Mouse (Mus musculus) adrenal gland, adult 2 months (tissue): ENCODE measurements at regions not wholly inside any gene's neighbourhood (a gene's known extent, or its start where the extent isn't known, plus 50 kb on each side); places are given as distances from the start of the nearest gene placed in this dataset.

Experiments used
- DNase-seq: peaks from one replicate; pipeline ENCODE4 v3.0.0; 2021

DNA sequence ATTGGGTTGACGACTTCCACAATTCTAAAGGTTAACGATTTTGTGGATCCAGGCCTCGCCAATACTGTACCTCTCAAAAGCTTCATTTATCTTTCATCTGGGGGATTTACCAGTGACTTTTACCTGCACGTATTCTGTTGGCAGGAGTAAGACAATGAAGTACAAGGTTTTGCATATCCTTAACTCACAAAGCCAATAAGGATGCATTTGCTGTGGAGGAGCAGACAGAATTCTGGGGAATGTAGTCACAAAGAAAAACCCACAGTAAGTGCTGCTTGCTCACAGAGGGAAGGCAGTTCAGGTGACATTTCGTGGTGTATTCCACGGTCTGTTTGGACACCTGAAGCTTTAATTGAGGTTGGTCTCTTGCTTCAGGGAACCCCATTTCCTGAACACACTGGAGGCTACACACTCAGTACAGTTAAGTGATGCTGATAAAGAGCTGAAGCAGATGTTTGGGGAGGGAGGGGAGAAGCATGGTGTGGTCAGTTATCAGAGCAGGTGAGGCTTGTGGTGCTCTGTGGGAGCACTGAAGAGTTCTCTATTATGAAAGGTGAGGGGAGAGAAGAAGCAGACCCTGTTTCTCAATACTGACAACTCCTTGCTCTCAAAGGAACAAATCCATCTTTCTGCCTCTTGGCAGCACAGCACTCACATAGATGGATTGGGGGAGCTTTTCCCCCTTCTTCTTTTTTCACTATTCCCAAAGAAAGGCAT, 358.1 kb downstream of the Sorl1 start:
- no peak for DNase-seq

DNA sequence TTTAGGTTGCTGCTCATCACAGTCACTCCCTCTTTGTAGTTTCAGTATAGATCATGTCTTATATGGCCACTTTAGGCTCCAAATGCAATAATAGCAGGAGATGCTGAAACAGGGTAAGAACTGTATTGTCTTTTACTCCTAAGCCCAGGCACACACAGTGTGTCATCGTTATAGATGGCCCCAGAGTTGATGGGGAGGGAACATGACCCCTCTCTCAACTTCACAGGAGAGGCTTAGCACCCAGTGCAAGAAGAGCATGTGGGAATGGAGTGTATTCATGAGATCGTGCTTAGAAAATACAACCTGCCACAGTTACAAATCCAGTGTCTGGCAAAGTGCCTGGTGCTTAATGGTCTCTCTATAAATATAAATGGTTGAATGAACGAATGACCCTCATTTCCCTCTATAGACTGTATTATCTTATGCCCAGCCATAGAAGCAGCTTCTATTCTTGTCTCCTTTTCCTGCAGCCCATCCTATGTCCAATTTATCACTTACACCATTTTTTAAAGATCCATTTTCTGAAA, 363.0 kb downstream of the Sorl1 start:
- DNase-seq = no peak

DNA sequence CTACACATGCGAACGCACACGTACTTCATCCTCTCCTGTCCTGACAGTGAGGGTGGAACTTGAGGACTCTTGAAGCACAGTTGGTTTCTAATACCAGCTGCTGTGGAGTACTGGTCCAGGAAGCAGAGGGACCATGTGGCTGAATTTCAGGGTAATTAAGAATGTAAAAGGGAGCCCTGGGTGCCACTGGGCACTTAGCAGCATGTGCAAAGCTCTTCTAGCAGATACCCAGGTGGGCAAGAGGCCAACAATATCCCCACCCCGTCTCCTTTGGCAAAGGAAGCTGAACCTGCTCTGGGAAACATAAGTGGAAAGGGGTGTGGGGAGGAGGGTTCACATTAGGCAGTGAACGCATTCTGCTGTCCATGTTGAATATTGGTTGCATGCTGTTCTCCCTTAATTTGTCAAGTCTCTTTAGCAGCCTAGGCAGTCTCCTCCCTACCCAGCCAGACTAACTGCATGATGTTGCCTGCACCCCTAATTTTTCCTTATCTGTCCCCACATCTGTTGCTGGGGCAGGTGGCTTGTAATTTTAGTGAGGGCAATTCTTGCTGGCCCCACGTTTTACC, 369.6 kb downstream of the Sorl1 start:
- no peak for DNase-seq

DNA sequence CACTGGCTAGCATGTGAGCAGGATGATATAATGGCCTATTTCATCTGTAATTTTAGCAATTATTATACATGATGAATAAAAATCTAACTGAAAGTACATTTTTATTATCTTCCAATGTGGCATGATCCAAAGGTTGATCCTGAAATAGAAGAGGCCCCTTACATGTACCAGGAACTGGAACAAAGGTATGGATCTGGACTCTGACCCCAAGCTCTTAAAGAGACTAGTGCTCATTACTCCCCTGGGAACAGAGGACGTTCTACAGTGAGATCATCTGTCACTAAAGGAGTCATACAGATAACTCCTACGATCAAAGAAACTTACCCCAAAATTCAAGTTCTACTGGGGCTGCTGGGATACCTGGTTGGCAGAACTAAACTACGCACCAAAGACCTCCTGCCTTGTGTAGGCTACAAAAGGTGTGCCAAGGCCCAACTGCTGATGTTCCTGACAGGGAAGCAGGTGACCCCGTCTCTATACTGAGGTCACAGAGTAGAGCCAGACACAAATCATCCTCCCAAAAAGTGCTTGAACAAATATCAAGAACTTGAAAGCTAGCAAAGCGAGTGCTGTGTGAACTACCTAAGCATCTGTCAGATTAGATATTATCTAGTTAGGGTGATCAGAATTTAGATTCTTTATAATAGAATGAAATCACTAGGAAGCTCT, 378.0 kb downstream of the Sorl1 start:
- no peak for DNase-seq

DNA sequence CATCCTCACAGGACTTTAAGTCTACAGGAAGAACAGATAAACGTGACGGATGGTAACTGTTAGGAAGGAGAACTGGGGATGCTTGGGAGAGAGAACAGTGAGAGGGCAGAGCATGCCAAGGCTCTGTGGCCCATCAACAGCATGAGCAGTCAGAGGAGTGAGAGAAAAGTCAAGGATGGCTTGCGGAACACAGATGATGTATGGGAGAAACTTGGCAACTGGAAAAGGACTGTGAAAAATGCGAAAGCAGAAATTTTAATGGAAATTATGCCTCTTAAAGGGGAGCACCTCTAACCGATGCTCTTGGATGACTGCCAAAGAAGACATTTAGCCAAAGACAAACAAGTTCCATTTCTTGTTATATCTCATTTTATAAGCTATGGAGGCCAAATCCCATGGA, 382.6 kb downstream of the Sorl1 start:
- peak; percentile 68 for DNase-seq

DNA sequence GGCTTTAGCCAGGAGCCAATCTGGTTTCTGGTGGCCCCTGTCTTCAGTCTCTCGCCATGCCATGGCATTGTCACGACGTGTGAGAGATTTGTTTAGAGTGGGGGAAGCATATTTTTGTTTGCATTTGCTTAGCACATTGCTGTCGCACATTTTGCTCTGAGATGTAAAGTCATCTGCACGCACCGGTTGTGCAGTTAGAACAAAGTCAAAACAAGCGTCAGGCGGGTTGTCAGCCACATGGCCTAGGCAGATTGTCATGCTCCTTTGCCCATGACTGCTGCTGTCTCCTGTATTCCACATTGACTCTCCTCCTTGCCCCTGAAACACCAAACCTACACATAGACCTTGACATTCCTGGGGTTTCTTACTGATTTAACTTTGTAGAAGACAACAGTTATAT, 383.6 kb downstream of the Sorl1 start:
- no peak for DNase-seq

DNA sequence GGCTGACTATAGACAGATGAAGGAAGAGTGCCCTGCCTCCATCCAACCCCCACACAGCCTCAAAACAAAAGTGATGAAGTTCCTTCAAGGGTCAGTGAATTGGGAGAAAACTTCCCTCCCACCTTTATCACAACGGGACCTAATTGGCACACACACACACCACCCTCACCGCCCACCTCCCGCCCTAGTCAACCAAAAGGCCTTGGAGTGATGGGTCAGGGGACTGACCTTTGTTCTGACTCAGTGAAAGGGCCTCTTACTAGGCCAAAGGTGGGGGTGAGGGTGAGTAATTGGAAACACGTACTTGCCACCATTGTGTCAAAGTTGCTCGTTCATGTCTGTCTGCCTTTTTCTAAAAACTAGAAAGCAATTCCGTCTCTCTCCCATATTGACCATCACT, 386.4 kb downstream of the Sorl1 start:
- DNase-seq = peak; percentile 50

DNA sequence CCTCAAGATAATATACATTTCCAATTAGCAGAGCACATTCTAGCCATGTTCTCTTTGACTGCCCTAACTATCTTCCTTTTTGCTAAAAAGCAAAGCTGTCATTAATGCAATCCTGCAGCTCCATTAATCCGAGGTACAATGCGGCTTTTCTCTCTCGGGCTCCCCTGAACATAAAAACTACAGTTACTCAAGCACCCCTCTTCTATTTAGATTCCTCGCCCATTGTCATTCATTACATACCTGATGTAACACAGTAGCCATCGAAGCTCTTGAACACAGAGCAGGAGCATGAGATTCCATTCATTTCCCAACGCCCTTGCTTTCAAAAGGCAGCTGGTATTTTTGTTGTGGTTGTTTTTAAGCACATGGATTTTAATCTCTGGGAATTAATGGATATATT, 387.2 kb downstream of the Sorl1 start:
- DNase-seq = no peak

DNA sequence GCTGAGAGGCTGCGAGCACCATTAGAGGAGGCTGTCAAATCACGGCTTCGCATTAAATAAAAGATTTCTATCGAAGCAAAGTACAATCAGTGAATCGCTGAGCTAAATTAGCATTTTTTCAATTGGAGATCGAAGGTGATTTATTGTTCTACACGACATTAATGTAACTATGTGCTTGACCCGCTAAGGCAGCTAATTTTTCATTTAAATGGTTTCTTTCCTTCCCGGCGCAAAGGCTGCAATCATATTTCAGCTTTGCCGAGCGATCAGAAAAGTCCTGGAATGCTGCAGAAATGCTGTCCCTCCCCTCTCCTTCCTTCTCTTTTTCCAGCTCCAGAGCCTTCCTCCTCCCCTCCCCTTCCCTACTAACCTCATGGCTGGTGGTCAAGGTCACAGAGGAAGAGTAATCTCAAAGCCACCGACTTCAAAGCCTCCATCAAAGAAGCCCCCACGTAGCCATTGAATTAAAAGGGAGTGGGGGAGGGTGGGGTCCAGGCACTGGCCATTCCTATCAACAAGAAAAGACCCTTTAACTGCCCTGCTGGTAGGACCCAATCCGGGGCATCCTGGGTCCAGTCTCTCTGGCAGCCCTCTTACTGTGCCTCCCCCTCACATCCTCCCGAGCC, 387.8 kb downstream of the Sorl1 start:
- DNase-seq = peak; percentile 18

DNA sequence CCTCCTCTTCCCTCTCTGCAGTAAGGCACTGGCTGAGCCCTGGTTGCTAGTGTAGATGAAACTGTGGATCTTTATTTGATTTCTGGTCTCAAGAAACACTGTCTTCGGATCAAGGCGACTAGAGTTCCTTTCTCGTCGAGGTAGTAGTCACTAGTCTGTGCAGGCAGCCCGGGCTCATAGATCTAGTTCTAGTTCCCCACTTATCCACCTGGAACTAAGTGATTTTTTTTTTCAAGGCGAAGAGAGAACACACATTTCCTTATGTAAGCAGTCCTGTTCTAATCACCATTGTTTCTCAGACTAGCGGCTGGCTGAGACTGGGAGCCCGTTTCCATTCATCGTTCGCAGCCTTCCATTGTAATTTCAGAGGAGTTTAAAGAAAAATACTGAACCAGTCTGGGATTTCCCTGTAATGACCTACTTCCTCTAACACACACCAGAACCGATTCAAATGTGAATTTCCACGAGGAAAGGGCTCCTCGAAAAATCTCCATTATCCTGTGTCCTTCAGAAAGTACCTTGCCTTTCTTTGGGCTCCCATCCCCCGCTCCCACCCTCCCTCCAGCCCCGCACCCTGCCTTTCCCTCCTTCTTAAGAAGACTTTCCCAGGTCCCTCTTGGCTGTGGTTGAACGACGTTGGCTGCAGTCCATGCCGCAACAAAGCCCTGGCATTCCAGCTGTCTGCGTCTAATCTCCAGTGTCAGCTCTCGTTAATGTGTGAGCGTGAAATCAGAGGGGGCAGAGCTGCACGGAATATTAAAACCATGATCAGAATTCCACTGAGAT, 388.5 kb downstream of the Sorl1 start:
- DNase-seq = peak; percentile 71

DNA sequence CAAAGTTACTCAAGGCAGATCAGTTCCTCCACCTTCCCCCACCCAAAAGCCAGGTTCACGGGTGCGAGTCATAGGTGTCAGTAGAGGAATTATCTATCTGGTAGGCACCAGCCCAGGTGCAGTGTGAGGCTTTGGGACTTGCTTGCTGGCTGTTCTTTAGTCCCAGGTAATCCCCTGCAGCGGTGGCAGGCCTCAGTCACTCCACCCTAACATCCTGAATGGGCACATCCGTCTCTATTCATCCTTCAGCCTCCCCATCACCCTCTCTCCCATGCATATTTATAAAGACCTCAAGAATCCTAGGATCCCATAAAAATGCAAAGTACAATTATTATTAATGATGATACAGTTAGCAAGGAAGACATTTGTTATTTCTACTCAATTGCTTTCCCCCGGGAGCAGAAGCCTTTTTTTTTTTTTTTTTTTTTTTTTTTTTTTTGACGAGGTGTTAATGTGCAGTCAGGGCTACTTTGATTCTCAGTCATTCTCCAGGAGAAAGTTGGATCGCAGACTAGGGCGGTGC, 389.1 kb downstream of the Sorl1 start:
- DNase-seq = no peak

DNA sequence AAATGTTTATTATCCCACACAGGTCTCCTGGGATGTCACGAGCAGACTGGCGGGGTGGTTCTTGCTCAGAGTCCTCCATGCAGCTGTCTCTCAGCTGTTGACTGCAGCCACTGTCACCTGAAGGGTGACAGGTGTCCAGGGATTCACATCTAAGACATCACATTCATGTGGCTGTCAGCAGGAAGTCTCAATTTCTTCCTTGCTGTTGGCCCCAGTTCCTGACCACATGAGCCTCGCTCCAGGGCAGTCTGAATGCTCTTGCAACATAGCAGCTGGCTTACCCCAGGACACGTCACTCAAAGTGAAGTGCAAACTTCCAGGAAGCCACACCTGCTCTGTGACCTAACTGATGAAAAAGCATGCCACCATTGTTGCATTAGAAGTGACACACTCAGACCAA, 402.5 kb downstream of the Sorl1 start:
- DNase-seq = no peak

DNA sequence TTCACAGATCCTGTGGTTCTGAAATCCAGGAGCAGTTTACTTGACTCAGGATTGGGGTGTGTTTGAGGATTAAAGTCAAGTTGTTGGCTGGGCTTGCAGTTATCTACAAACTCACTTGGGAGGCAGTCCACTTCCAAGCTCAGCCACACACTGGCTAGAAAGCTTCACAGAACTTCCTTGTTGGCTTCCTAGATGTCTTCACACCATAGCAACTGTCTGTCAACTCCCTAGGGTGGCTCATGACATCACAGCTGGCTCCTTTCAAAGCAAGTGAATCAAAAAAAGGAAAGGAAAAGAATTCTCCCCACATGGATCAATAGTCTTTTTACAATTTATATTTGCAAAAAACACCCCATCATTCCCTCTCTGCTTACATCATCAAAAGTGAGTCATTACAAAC, 408.9 kb downstream of the Sorl1 start:
- DNase-seq = no peak

DNA sequence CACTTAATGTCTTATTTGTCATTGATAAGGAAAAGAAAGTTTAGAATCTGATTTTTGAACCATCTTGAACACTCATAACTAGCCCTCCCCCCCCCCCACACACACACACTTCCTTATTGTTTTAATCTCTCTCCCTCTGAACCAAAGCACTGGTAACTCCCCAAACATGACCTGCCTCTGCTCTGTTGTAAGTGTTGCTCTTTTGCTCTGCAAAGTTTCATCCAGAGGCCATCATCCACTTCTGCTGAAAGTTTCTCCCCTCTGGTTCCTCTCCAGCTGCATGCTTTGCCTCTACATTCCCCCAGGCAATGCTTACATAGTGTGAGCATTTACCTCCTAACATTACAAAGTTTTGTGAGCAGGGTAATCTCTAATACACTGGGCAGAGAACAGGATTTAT, 418.1 kb downstream of the Sorl1 start:
- DNase-seq = no peak

DNA sequence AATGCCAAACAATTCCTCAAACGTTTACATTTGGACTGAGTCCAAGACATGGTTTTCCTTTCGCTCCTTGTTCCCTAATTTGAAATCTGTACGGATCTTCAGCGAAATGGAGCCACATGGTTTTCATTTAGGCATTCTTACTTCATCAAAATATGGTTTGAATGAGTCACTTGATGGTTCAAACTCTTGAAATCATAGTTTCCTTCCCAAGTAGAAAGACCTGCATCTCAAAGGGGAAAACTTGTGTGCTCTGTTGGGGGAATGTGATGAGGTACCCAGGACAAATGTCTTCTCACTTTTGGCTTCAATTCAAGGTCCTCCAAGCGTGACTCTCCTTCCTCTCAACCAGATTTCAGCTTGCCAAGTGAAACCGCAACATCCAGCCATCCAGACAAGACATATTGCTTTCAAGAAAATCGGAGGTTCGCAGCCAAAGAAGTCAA, 418.6 kb downstream of the Sorl1 start:
- DNase-seq = peak; percentile 11

DNA sequence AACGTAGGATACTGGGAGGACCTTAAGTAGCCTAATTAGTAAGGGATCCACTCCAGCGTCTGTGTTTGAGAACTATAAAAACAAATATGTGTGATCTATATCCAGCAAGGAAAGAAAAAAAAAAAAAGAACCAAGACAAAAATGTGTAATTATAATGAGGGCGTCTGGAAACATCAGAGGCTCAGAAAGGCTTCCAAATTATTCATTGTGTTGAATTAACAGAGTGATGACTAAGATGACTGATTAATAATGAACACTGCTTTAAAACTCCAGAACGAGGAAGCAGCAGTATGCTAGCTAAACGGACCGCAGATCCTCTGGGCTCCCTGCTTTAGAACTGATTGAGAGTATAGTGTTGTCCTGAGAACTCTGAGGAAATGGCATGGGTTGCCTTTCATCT, 421.0 kb downstream of the Sorl1 start:
- DNase-seq = no peak

DNA sequence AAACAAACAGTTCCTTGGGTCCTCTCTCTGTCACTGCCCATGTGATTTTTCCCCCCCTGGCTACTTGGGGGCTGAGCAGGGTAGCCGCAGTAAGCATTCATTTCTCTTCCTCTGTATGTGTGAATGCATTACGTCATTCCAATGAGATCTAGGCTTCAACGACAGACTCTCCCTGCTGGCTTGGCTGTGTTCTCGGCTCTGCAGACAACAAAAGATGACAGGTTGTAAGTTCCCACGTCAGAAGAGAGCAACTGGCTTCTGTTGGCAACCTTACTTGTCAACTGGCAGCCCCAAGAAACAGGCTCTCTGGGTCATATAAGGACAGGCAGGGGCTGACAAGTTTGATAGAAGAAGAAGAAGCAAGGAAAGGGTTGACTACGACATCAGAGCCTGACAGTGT, 423.4 kb downstream of the Sorl1 start:
- DNase-seq = no peak

DNA sequence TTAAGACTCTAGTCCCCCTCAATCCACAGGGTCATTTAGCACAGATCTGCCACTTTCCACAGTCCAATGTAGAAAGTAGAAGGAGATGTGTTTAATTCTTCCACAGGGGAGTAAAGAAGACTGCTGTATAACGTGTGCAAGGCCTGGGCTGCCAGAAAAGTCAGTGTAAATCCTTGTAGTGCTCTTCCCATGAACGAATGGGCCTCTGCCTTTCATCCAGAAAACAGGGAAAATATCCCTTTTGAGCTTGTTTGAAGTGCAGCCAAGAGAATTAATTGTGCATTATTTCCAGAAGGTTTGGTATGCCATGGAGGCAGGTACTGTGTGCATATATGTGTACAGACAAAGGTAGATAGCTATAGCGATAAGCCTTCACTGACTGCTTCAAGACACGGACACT, 425.1 kb downstream of the Sorl1 start:
- DNase-seq = no peak

DNA sequence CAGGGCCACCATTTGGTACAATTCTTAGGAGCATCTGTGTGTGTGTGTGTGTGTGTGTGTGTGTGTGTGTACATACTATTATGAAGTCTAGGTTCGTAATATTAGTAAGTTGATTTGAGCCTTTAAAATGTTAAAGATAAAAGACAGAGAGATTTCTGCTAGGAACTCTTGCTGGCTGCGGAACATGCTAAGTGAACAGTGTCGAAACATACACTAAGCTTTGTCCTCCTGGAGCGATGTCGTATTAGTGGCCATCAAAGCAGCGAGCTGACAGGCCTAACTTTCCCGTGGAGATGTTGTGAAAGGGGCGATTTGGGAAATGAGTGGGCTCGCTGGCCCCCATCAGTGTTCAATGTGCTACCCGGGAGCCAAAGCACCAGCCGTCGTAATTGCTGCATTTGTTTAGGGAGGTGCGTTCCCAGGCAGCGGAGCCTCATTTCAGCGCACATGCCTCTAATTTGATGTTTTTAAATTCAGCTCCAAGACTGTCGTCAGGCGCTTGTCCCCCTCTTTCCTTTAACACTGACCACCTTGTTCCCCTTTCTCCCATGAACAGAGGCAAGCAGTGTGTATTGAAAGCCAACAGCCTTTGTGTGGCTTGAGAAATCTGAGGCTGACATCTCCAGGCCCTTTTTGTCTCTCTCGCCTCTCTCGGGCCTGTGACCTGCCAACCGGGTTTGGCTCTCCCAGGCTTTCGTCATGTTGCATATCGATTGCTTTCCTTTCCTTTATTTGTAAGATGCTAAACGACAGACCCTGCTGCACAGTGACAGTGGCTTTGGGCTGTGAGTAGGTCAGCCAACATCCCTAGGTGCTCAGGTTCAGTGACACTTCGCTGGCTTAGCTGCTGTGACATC, 426.3 kb downstream of the Sorl1 start:
- no peak for DNase-seq

DNA sequence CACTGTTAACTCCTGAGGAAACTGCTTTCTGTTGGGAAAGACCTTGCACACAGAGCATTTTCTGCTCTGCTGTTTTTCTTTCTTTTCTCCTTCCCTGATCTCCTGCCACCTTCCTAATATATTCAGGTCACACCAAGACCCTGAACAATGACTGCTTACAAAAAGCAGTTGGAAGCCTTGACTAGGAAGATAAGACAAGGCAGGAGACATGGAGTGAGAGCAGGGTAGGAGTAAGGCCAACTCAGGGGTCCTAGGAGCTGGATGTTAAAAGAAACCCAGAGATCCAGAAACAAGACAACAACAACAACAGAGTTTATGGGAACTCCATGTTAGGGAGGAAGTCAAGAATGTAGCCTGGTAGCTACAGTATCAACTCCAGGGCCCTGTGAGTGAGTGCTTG, 426.9 kb downstream of the Sorl1 start:
- DNase-seq = no peak

DNA sequence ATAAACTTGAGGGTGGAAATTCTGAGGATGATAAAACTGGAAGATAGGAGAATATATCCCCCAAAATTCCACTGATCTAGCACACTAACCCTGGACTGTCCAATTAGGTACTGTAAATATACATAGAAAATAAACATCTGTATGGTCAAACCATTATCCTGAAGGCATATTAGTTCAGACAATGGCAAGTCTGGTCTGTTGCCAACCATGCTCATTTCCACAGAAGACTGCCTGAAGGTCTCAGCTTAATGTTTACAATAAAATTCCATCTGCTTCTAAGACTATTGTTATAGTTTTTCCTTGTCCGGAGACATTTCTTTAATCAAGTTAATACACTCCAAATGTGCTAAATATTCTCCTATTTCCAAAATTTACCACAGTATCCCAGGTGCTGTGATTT, 441.2 kb downstream of the Sorl1 start:
- no peak for DNase-seq
